Mouse (Mus musculus) hindlimb bud, embryonic 11.5 days (tissue): ENCODE measurements around the gene Gm20458.

Experiments used
- DNase-seq: peaks from one replicate; pipeline ENCODE4 v3.0.0-alpha.2; 2012; ENCODE audit warnings: low read depth, low spot score; ENCODE audit errors: extremely low spot score

Gene Gm20458

GRCm38 (mm10) chr2:164460745-164461551, at the start of gene Gm20458:
Gene Gm20458, plus strand, starts transcription at chr2:164460967.
- peak; percentile 96 for DNase-seq

GRCm38 (mm10) chr2:164414167-164414566, 46.6 kb upstream of the Gm20458 start:
- DNase-seq, result no peak

GRCm38 (mm10) chr2:164414581-164414980, 46.2 kb upstream of the Gm20458 start:
- no peak for DNase-seq

- peak; percentile 54 for DNase-seq
These were observed 43.6 kb upstream of the Gm20458 start for GRCm38 (mm10) chr2:164417198-164417597.

- DNase-seq, result no peak
These were observed 42.4 kb upstream of the Gm20458 start for GRCm38 (mm10) chr2:164418308-164418875.

GRCm38 (mm10) chr2:164419489-164419888, 41.3 kb upstream of the Gm20458 start:
- DNase-seq, result no peak

- DNase-seq, result no peak
These were observed 39.5 kb upstream of the Gm20458 start for GRCm38 (mm10) chr2:164421306-164421705.

DNA sequence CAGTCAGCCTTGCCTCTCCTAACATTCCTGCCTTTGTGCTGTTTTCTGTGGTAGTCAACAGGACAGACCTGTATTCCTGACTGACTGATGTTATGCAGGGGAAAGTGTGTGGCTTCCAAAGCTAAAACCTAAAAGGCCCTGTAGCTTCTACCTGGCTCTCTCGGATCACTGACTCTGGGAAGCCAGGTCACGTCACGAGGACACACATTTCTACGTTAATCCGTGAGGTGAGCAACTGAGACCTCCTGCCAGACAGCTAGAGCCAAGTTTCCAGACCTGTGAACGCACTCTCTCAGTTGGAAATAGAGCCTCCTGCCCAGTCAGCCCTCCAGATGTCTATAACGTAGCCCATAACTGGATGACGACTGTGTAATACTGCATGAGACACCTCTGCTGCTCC, 38.8 kb upstream of the Gm20458 start:
- DNase-seq, result no peak

GRCm38 (mm10) chr2:164422675-164423393, 37.9 kb upstream of the Gm20458 start:
- DNase-seq, result no peak

DNA sequence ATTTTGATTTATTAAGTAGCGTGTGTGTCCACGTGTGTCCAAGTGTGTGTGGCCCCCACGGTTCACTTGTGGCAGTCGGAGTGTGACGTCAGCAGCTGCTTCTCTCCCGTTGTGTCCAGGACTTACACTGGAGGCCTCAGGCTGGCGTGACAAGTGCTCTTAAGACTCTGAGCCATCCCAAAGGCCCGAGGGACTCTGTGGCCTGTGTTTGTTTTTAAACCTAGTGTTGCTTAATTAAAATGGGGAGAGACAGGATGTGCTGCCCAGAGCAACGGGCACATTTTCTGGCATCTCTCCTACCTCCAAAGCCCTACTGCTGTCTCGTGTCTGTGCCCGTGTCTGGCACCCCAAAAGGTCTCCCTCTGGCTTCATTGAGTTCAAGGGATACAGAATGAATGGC, 37.3 kb upstream of the Gm20458 start:
- no peak for DNase-seq

GRCm38 (mm10) chr2:164424406-164424805, 36.4 kb upstream of the Gm20458 start:
- DNase-seq, result no peak

- DNase-seq, result no peak
These were observed 35.4 kb upstream of the Gm20458 start for GRCm38 (mm10) chr2:164425401-164425800.

- no peak for DNase-seq
These were observed 34.6 kb upstream of the Gm20458 start for GRCm38 (mm10) chr2:164426121-164426520.

DNA sequence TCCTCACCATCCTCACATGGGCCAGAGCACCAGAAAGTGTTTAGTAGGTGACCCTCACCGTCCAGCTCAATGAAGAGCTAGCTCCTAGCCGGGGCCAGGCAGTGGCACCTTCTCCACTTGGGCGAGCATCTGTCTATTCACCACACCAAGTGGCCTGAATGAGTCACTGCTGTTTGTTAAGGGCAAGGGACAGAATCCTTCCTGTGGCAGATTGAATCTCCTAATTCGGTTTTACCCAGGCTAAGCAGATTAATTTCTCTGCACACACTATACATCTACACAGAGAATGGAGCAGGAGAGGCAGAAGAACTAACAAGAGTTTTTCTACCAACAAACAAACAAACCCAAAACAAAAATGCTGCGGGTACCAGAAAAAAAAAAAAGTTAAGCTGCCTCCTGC, 33.8 kb upstream of the Gm20458 start:
- no peak for DNase-seq

DNA sequence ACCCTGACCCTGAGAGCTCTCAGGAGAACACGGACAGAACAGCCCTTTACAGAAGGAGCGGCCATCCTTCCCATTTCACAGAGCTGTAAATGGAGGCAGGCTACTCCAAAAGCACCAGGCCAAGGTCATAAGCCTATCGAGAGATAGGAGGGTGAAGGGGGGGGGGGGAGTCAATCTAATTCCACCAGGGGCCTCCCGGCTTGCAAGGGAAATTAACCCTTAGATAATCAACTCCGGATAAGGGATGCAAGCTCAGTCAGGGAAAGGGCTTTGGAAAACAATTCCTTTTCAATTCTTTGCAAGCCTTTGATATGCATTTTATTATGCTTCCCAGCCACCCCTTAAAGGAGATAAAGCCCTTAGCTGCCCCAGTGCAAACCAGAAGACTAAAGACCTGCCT, 32.3 kb upstream of the Gm20458 start:
- DNase-seq, result no peak

DNA sequence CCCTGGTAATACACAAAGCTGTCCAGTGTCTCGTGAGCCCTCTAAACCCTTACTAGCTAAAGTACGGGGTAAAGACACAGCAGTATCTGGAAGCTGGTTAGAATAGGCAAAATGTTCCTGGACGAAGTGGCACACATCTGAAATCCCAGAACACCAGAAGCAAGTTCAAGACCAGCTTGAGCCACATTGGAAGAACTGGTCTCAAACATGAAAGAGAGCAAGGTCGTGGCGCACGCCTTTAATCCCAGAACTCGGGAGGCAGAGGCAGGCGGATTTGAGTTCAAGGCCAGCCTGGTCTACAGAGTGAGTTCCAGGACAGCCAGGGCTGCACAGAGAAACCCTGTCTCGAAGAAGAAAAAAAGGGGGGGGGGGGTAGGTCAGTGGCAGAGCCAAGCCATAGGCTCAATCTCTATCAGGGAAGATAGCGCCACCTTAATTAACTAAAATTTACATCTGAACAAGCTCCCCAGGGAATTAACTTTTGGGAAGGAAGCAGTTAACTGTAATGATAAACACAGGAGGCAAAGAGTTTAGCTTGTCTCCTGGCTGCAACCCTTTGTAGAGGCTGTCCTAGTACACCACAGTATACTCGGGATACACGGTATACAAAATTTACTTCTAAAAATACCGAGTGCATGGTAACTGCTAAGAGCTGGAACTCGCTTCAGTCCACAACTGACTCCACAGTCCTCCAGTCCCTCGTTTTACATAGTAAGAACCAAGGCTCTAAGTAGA, 30.7 kb upstream of the Gm20458 start:
- DNase-seq, result no peak

DNA sequence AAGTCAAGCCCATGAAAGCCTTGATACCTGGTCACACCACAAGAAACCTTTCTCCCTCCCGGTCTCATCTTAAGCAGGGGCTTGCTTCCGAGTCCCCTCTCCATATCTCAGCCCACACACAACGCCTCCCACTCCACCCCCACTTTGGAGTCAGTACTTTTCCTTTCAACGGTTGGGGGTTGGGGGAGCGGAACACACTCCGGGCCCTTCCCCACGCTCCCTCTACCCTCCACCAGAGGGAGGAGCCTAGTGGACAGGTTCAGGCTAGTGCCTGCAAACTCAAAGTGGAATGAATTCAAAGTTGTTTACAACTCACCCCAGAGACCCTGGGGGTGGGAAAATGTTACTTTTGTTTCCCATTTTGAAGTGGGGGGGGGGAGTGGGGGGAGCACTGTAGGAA, 30.1 kb upstream of the Gm20458 start:
- DNase-seq, result no peak

DNA sequence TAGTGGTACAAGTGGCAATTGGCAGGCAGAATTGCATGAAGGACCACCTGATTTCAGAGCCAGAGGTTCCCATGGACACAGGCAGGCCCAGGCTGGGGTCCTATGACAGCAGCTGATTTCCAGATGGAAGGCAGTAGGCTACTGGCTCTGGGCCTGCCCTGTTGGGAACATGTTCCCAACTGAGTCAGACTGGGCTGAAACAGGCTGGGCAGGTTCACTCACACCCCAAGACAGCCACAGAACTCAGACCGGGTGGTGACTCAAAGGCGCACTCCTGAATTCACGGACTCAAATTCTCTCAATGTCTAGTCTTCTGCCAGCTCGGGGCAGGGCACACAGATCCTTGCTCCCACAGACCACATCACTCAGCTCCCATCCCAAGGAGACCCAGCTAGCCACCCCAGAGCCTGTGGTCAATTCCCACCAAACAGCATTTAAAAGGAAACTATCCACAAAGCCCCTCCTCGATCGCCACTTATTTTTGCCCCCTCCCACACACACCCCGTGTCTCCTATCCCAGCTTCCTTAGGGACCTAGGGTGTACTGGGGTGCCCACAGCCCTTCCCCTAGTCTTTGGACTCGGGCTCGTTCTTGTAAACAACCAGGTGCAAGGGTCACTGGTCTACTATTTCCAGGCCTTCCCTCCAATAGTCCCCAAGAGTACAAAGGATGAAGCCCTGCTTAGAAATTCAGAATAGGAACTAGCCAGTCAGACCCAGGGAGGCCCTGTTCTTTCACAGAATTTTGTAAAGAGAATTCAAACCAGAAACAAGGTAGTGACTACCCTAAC, 28.9 kb upstream of the Gm20458 start:
- no peak for DNase-seq

- no peak for DNase-seq
These were observed 28.1 kb upstream of the Gm20458 start for GRCm38 (mm10) chr2:164432541-164433191.

DNA sequence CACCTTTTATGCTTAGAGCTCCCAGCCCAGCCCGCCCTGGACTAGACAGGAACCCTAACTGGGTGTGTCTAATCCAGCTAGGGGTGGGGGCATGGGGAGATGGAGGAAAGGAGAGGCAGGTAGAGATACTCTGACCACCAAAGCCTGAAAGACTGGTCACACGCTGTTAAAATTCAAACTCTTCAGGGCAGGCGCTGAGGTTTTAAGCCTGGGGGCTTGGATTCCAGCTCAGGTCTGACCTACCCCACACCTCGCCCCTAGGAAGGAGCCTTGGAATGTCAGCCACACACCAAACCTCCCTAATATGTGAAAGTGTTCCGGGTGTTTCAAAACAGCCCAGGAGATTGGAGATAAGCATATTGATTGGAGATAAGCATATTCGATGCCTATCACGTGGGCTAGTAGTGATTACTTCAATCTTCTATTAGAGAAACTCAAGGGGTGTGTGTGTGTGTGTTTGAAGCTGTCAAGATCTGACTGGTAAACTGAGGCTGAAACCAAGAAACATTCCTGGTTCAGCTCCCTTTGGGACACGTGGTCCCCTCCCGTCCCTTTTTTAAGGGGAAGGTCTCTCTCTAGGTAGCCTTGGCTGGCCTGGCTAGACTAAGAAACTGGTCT, 27.4 kb upstream of the Gm20458 start:
- DNase-seq, result no peak
